Comparison of ENCODE assay signal across 12 mouse cellular contexts in genomic region chr1:192833586-192833985, GRCm38 (mm10). TPM values are rescaled to one million over a fixed set of nuclear protein-coding genes. Genes with fewer than 3 reads are reported as not detected.
DNase-seq lines count a peak whose midpoint lies in the region; ATAC-seq and TF ChIP-seq lines count a peak whose summit lies in the region.
"Had no signal": no experiment of that assay in that cellular context is flagged by ENCODE, and none has a peak within 500 bp of the region (broad histone marks: within the 10 kb centered on the region; RNA-seq: fewer than 3 reads in every experiment).

No protein-coding gene starts in this region.

- H3K27ac ChIP-seq in forebrain, embryonic 12.5 days = peak overlapping the region; percentile 96; the same call in 1 of the 2 replicates
- H3K27ac ChIP-seq in forebrain, postnatal 0 days (ENCODE audit: low read depth, low read length) = no peak overlapping the region
- H3K27ac ChIP-seq in forebrain, embryonic 13.5 days = no peak overlapping the region
- H3K27ac ChIP-seq: liver, embryonic 13.5 days had no signal

- 0 out of 2 replicates have a peak overlapping the region, but pooled peaks have one; percentile 1 for H3K4me2 ChIP-seq in forebrain, embryonic 12.5 days
- no peak overlapping the region for H3K4me2 ChIP-seq in forebrain, postnatal 0 days (ENCODE audit: low read depth)
- peak overlapping the region; percentile 62 for H3K4me2 ChIP-seq in forebrain, embryonic 13.5 days

- no peak overlapping the region for H3K4me3 ChIP-seq in forebrain, embryonic 12.5 days (replicated peaks)
- no peak overlapping the region for H3K4me3 ChIP-seq in forebrain, postnatal 0 days (ENCODE audit: low read depth, low read length)
- peak overlapping the region; percentile 74 for H3K4me3 ChIP-seq in E14TG2a.4 (replicated peaks; ENCODE audit: low read length)
- no peak overlapping the region for H3K4me3 ChIP-seq in forebrain, embryonic 13.5 days
- H3K4me3 ChIP-seq: liver, embryonic 13.5 days had no signal

- H3K36me3 ChIP-seq in forebrain, embryonic 12.5 days (replicated peaks) = no peaks in the 10 kb centered on the region
- no peaks in the 10 kb centered on the region for H3K36me3 ChIP-seq in forebrain, postnatal 0 days (ENCODE audit: insufficient read depth)
- no peaks in the 10 kb centered on the region for H3K36me3 ChIP-seq in E14TG2a.4 (ENCODE audit: insufficient read depth, low read length)
- H3K36me3 ChIP-seq in forebrain, embryonic 13.5 days (ENCODE audit: poor library complexity, severe bottlenecking) = no peaks in the 10 kb centered on the region
- H3K36me3 ChIP-seq: kidney, embryonic 15.5 days; liver, embryonic 13.5 days had no signal

- DNase-seq in forebrain, postnatal 0 days = no peak
- no peak for DNase-seq in spleen, adult 12 weeks (ENCODE audit: low spot score)
- DNase-seq in lung, postnatal 4 days = no peak
- DNase-seq: cerebellum, adult 11 months; gastrocnemius, postnatal 36 days; liver, embryonic 13.5 days had no signal

- ATAC-seq in forebrain, embryonic 12.5 days (ENCODE audit: low FRiP score) = no peak
- ATAC-seq in forebrain, postnatal 0 days = no peak
- no peak for ATAC-seq in forebrain, embryonic 13.5 days
- ATAC-seq in megakaryocyte-erythroid progenitor cell, adult 5-6 weeks (replicated peaks; ENCODE audit: low FRiP score, low TSS enrichment, poor library complexity, severe bottlenecking) = peak; percentile 26; the same call in 1 of the 2 replicates
- ATAC-seq in activated CD4-positive, CD25-positive, alpha-beta regulatory T cell, adult 4 months = no peak

- peaks cover 55% of the 10 kb centered on the region for H3K4me1 ChIP-seq in forebrain, embryonic 12.5 days
- peaks cover 14% of the 10 kb centered on the region; the same call in 1 of the 2 replicates for H3K4me1 ChIP-seq in forebrain, postnatal 0 days (ENCODE audit: insufficient read depth)
- peaks cover 47% of the 10 kb centered on the region for H3K4me1 ChIP-seq in E14TG2a.4 (replicated peaks; ENCODE audit: low read depth, low read length)
- H3K4me1 ChIP-seq in forebrain, embryonic 13.5 days = peaks cover 42% of the 10 kb centered on the region

- H3K9ac ChIP-seq in forebrain, embryonic 12.5 days = no peak overlapping the region
- H3K9ac ChIP-seq in forebrain, postnatal 0 days = no peak overlapping the region
- H3K9ac ChIP-seq in forebrain, embryonic 13.5 days = no peak overlapping the region
- H3K9ac ChIP-seq: liver, embryonic 13.5 days had no signal

- TF ChIP-seq CTCF in forebrain, postnatal 0 days (IDR thresholded peaks at IDR 0.05; ENCODE audit: low read depth) = no peak
- TF ChIP-seq CTCF in E14TG2a.4 (conservative IDR thresholded peaks at IDR 0.05; ENCODE audit: low read length) = no peak

- 11% methylated on average over 26 of the region's 26 CpGs for WGBS in forebrain, embryonic 12.5 days
- WGBS in forebrain, postnatal 0 days = 41% methylated on average over 25 of the region's 26 CpGs
- WGBS in forebrain, embryonic 13.5 days = 15% methylated on average over 26 of the region's 26 CpGs

- H3K9me3 ChIP-seq in forebrain, embryonic 12.5 days = no peaks in the 10 kb centered on the region
- H3K9me3 ChIP-seq in forebrain, postnatal 0 days (ENCODE audit: low read length) = no peaks in the 10 kb centered on the region
- H3K9me3 ChIP-seq in E14TG2a.4 (ENCODE audit: low read length) = no peaks in the 10 kb centered on the region
- H3K9me3 ChIP-seq in forebrain, embryonic 13.5 days (replicated peaks) = no peaks in the 10 kb centered on the region
- H3K9me3 ChIP-seq: kidney, embryonic 15.5 days; liver, embryonic 13.5 days had no signal

- peaks cover 37% of the 10 kb centered on the region for H3K27me3 ChIP-seq in forebrain, embryonic 12.5 days
- no peaks in the 10 kb centered on the region for H3K27me3 ChIP-seq in forebrain, postnatal 0 days (ENCODE audit: insufficient read depth, low read length)
- peaks cover 82% of the 10 kb centered on the region for H3K27me3 ChIP-seq in E14TG2a.4 (ENCODE audit: insufficient read depth, low read length)
- peaks cover 8% of the 10 kb centered on the region; the same call in 1 of the 2 replicates for H3K27me3 ChIP-seq in forebrain, embryonic 13.5 days

RNA-seq across cellular contexts. Expression of gene Sertad4, which starts 22.0 kb away (rescaled TPM):
- 24.5 and 25.8 TPM in 2 replicates for polyA plus RNA-seq in forebrain, embryonic 12.5 days (2016; fragmentation: Nextera tagmentation; extraction: Ambion mirVana)
- total RNA-seq in forebrain, postnatal 0 days (2014; rRNA removed) = 10.7 and 14.2 TPM in 2 replicates
- polyA plus RNA-seq in forebrain, postnatal 0 days (2015; fragmentation: Nextera tagmentation; extraction: Ambion mirVana) = 24.6 and 30.4 TPM in 2 replicates
- polyA plus RNA-seq in forebrain, embryonic 13.5 days (2015; fragmentation: Nextera tagmentation; extraction: Ambion mirVana) = 20.4 and 20.5 TPM in 2 replicates
- 0.57 TPM in 1 of 2 replicates, not detected in the other for total RNA-seq in megakaryocyte-erythroid progenitor cell, adult 5-6 weeks (2014; fragmentation: Nextera tagmentation)
- total RNA-seq in megakaryocyte-erythroid progenitor cell, adult 5-6 weeks (2017) = not detected in 2 replicates
- not detected for polyA plus RNA-seq in activated CD4-positive, CD25-positive, alpha-beta regulatory T cell, adult 4 months (2017; shearing (Covaris generic))

Comparison
In these comparisons a context has a peak if more than half of its experiments do, and no peak if none do; other contexts are left out.
1. RNA of gene Sertad4, which starts 22.0 kb away (polyA plus RNA-seq): 24.6 to 30.4 TPM in forebrain, postnatal 0 days, 24.5 to 25.8 TPM in forebrain, embryonic 12.5 days and 20.4 to 20.5 TPM in forebrain, embryonic 13.5 days; not detected in activated CD4-positive, CD25-positive, alpha-beta regulatory T cell, adult 4 months; every median in the first group is over 10 times any median in the second.